Mouse (Mus musculus) forebrain, embryonic 15.5 days (tissue): Measurements from ENCODE around the gene Gm10324. TPM values are rescaled to one million over a fixed set of nuclear protein-coding genes. Genes with fewer than 3 reads are reported as not detected.
"Not testable (repeated sequence)": the region's sequence is repeated elsewhere in the genome, so short reads cannot be mapped to it uniquely, and the experiment has no call there.

Experiments
- ATAC-seq: fragments of 200-750 bp; cut with Nextera tagmentation; replicated peaks from 2 replicates; pipeline ENCODE4 v1.8.0; 2017; ENCODE audit warnings: mild to moderate bottlenecking, moderate TSS enrichment, moderate library complexity
- H3K27ac ChIP-seq: fragments of 300-500 bp; sonication (generic); replicated peaks from 2 replicates; pipeline ENCODE4 v1.5.1; 2015; ENCODE audit warnings: mild to moderate bottlenecking, inconsistent platforms
- H3K27me3 ChIP-seq: fragments of 300-500 bp; sonication (generic); 2 replicates; pipeline ENCODE4 v1.6.1; 2015; ENCODE audit warnings: inconsistent platforms
- H3K36me3 ChIP-seq: fragments of 300-500 bp; sonication (generic); 2 replicates; pipeline ENCODE4 v1.6.1; 2015; ENCODE audit warnings: mild to moderate bottlenecking, inconsistent platforms
- H3K4me1 ChIP-seq: fragments of 300-500 bp; sonication (generic); 2 replicates; pipeline ENCODE4 v1.6.1; 2015; ENCODE audit warnings: inconsistent platforms
- H3K4me2 ChIP-seq: fragments of 300-500 bp; sonication (generic); replicated peaks from 2 replicates; pipeline ENCODE4 v1.6.1; 2015; ENCODE audit warnings: mild to moderate bottlenecking, inconsistent platforms
- H3K4me3 ChIP-seq: fragments of 300-500 bp; sonication (generic); 2 replicates; pipeline ENCODE4 v1.5.1; 2015; ENCODE audit warnings: mild to moderate bottlenecking, inconsistent platforms
- H3K9ac ChIP-seq: fragments of 300-500 bp; sonication (generic); replicated peaks from 2 replicates; pipeline ENCODE4 v1.6.1; 2015; ENCODE audit warnings: mild to moderate bottlenecking, inconsistent platforms
- H3K9me3 ChIP-seq: fragments of 300-500 bp; sonication (generic); 2 replicates; pipeline ENCODE4 v1.6.1; 2016; ENCODE audit warnings: inconsistent platforms
- WGBS: fragments of 180-500 bp; shearing (Covaris S2); methylation state at CpG from one replicate; pipeline ENCODE4 v1.1.7; 2015; ENCODE audit warnings: mixed read lengths; 5-methylcytosine and 5-hydroxymethylcytosine counted together
- polyA plus RNA-seq: library from polyadenylated mRNA; unstranded; fragments of >200 nt; fragmentation: Nextera tagmentation; extraction: Ambion mirVana; gene quantifications from 2 replicates; pipeline ENCODE4 v1.2.1, GENCODE M21; 2015

Gene Gm10324
- not detected in 2 replicates for polyA plus RNA-seq

DNA sequence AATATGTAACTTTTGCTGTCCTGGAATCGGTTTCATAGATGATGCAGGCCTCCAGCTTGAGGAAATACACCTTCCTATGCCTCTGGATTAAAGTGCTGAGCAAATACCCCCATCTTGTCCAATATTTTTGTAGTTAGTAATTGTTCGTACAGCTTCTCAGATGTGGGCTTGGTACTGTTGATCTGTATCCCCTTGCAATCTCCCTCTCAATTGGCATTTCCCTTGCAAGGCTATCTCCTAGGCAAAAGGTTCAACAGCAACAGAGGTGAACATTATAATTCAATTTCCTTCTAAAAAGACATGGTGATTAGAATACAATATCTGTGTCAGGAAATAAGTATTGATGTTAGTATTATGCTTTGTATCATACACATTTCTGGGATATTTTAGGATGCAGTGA is at the start of gene Gm10324:
Gm10324 (plus strand) TSS at position 301 of the 400 bp plus-strand sequence.
- not testable (repeated sequence) for H3K4me2 ChIP-seq

More for the DNA sequence above, at the start of gene Gm10324:
- ATAC-seq, H3K27me3 ChIP-seq, H3K4me3 ChIP-seq, H3K27ac ChIP-seq, H3K4me1 ChIP-seq, H3K9me3 ChIP-seq, H3K9ac ChIP-seq, H3K36me3 ChIP-seq: not testable (repeated sequence)
- no CpG with 5 or more reads among the region's 2 CpGs for WGBS

Other genes starting within 250 kb of the Gm10324 start
- not detected in 2 replicates for gene Gm10772, start 108.0 kb downstream of the Gm10324 start, polyA plus RNA-seq